Mouse (Mus musculus) myocyte (in vitro differentiated cells): ENCODE results near the gene Sdhd. TPM values are rescaled to one million over a fixed set of nuclear protein-coding genes. Genes with fewer than 3 reads are reported as not detected.

Source experiments
- H3K27me3 ChIP-seq: one replicate; pipeline ENCODE4 v1.6.1; 2011; ENCODE audit not compliant: control insufficient read depth, insufficient read depth, insufficient read length
- H3K36me3 ChIP-seq: one replicate; pipeline ENCODE4 v1.6.1; 2011; ENCODE audit not compliant: control insufficient read depth, insufficient read depth
- H3K4me2 ChIP-seq: one replicate; pipeline ENCODE4 v1.6.1; 2011; ENCODE audit warnings: low read depth, control low read depth
- H3K4me3 ChIP-seq: one replicate; pipeline ENCODE4 v1.5.1; 2011; ENCODE audit warnings: mild to moderate bottlenecking, control low read depth, moderate library complexity
- H3K79me2 ChIP-seq: one replicate; pipeline ENCODE4 v1.6.1; 2011; ENCODE audit not compliant: control insufficient read depth, insufficient read depth
- H3ac ChIP-seq: one replicate; pipeline ENCODE4 v1.6.1; 2011; ENCODE audit not compliant: control insufficient read depth, insufficient read length
- CEBPB ChIP-seq: IDR thresholded peaks from 2 replicates; pipeline ENCODE4 v1.6.1; 2011; ENCODE audit warnings: mild to moderate bottlenecking, moderate library complexity; ENCODE audit not compliant: poor library complexity, insufficient read depth, severe bottlenecking
- E2F4 ChIP-seq: IDR thresholded peaks from one replicate; pipeline ENCODE4 v1.6.1; 2011; ENCODE audit warnings: mild to moderate bottlenecking, control low read depth, moderate library complexity; ENCODE audit not compliant: insufficient read depth
- MAX ChIP-seq: IDR thresholded peaks from one replicate; pipeline ENCODE4 v1.6.1; 2011; ENCODE audit warnings: low read depth, mild to moderate bottlenecking, control low read depth
- MYOD1 ChIP-seq, 3 experiments: IDR thresholded peaks; one replicate each; pipeline ENCODE4 v1.6.1; 2011; ENCODE audit warnings: control low read depth in 2 of 3, low read depth in 2 of 3, mild to moderate bottlenecking in 2 of 3, moderate library complexity in 1 of 3; ENCODE audit not compliant: insufficient read length in 2 of 3, control insufficient read depth in 1 of 3
- MYOG ChIP-seq, 3 experiments: IDR thresholded peaks; one replicate each; pipeline ENCODE4 v1.6.1; 2011; ENCODE audit warnings: control low read depth in 2 of 3, low read depth in 2 of 3, mild to moderate bottlenecking in 2 of 3; ENCODE audit not compliant: insufficient read length in 2 of 3, control insufficient read depth in 1 of 3, insufficient read depth in 1 of 3
- POLR2A ChIP-seq: IDR thresholded peaks from one replicate; pipeline ENCODE4 v1.6.1; 2011; ENCODE audit warnings: low read depth, mild to moderate bottlenecking, control low read depth, moderate library complexity; ENCODE audit not compliant: insufficient read length
- POLR2AphosphoS2 ChIP-seq: IDR thresholded peaks from one replicate; pipeline ENCODE4 v1.6.1; 2011; ENCODE audit warnings: low read depth, control low read depth; ENCODE audit not compliant: insufficient read length
- REST ChIP-seq: IDR thresholded peaks from one replicate; pipeline ENCODE4 v1.6.1; 2011; ENCODE audit warnings: mild to moderate bottlenecking, control low read depth, moderate library complexity; ENCODE audit not compliant: insufficient read depth, insufficient read length
- SRF ChIP-seq: IDR thresholded peaks from one replicate; pipeline ENCODE4 v1.6.1; 2011; ENCODE audit warnings: low read depth; ENCODE audit not compliant: control insufficient read depth, insufficient read length
- TCF12 ChIP-seq: IDR thresholded peaks from one replicate; pipeline ENCODE4 v1.6.1; 2011; ENCODE audit warnings: mild to moderate bottlenecking, control low read depth; ENCODE audit not compliant: poor library complexity, insufficient read depth, severe bottlenecking
- TCF3 ChIP-seq: IDR thresholded peaks from one replicate; pipeline ENCODE4 v1.6.1; 2011; ENCODE audit warnings: low read depth, control low read depth; ENCODE audit not compliant: insufficient read length
- USF1 ChIP-seq: IDR thresholded peaks from one replicate; pipeline ENCODE4 v1.6.1; 2011; ENCODE audit warnings: low read depth, mild to moderate bottlenecking, control low read depth, moderate library complexity
- polyA plus RNA-seq: library from polyadenylated mRNA; unstranded; fragments of >200 nt; fragmentation: generic; extraction: Trizol; gene quantifications from one replicate; pipeline ENCODE4 v1.2.1, GENCODE M21; 2012; ENCODE audit warnings: missing spikeins

The Sdhd gene
- polyA plus RNA-seq, 1 experiment = 210 TPM

DNA sequence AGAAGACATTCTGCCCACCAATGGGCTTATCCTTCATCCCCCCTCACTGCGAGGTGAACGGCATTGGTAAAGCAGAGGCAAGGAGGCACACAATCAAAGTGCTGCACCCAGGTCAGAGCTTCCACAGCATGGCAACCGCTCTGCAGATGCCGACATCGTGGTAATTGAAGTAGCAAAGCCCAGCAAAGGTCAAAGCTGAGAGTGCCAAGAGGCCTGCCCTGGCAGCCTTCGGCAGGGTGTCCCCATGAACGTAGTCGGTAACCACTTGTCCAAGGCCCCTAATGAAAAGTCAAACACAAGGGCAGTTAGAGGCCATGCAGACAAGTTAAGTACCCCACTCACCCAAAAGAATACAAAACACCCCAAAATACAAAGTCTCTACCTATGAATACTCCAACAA is 6.6 kb downstream of the Sdhd start:
- Histone ChIP-seq H3K4me2 (no peak overlapping the region), H3K36me3 (peaks cover 41% of the 10 kb centered on the region), H3K4me3 (no peak overlapping the region), H3K27me3 (no peaks in the 10 kb centered on the region), H3ac (no peak overlapping the region), H3K79me2 (peaks cover 12% of the 10 kb centered on the region)
- TF ChIP-seq MYOD1 (IDR thresholded peaks at IDR 0.05; ENCODE audit: control insufficient read depth in 1 of 3, insufficient read length in 2 of 3, low read depth in 2 of 3) (no peak), USF1 (no peak), MYOG (IDR thresholded peaks at IDR 0.05; ENCODE audit: control insufficient read depth in 1 of 3, insufficient read depth in 1 of 3, insufficient read length in 2 of 3, low read depth in 2 of 3) (no peak), REST (no peak), TCF12 (no peak), CEBPB (no peak), SRF (no peak), TCF3 (no peak), POLR2A (no peak), E2F4 (no peak), MAX (no peak), POLR2AphosphoS2 (no peak)

DNA sequence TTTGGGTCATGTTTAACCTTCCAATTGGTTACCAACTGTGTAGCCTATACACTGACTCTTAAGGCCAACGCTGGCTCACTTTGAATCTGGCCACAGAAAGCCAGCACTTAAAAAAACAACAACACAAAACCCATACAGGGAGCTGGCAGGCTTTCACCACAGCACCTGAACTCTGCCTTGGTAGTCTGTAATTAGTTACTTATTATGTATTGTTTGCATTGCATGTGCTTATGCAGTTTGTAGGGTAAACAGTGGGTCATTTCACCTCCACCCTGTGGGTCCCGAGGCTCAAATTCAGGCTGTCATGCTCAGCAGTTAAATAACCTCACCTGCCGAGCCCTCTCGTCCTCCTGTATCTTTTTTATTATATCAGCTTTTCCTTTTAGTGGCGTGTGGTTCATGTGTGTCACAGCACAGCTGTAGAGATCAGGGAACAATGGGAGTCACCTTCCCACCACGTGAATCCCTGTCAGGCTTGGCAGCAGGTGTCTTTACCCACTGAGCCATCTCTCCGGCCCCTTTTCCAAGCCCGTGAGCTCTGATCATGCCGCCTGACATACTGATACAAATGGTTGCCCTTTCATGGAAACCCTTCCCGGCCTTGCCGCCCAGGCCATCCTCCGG is 8.7 kb downstream of the Sdhd start:
- no peak overlapping the region for H3K4me3 ChIP-seq
- H3K36me3 ChIP-seq = peaks cover 33% of the 10 kb centered on the region
- no peak overlapping the region for H3K4me2 ChIP-seq
- no peak for TF ChIP-seq MYOG (IDR thresholded peaks at IDR 0.05; ENCODE audit: control insufficient read depth in 1 of 3, insufficient read depth in 1 of 3, insufficient read length in 2 of 3, low read depth in 2 of 3)
- no peak for TF ChIP-seq SRF
- TF ChIP-seq USF1 = no peak
- no peak for TF ChIP-seq MYOD1 (IDR thresholded peaks at IDR 0.05; ENCODE audit: control insufficient read depth in 1 of 3, insufficient read length in 2 of 3, low read depth in 2 of 3)
- no peak for TF ChIP-seq REST
- no peak for TF ChIP-seq CEBPB
- TF ChIP-seq TCF12 = no peak
- no peak for TF ChIP-seq TCF3
- no peak for TF ChIP-seq E2F4
- H3K27me3 ChIP-seq = no peaks in the 10 kb centered on the region
- no peak overlapping the region for H3ac ChIP-seq
- no peaks in the 10 kb centered on the region for H3K79me2 ChIP-seq

DNA sequence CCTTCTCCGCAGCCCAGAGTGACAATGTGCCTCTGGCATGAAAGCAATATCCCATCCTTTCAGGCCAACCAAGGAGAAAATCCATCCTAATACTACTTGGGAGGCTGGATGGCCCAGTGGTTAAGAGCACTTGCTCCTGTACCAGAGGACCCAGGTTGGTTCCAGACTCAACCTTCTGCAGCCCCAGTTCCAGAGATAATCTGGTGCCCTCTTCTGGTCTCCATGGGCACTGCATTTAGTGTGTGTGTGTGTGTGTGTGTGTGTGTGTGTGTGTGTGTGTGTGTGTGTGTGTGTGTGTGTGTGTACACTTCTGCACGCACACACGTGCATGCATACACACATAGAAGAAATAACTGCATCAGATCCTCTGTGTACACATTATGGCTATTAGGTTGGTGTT is 10.1 kb downstream of the Sdhd start:
- no peak overlapping the region for H3ac ChIP-seq
- no peaks in the 10 kb centered on the region for H3K79me2 ChIP-seq
- peaks cover 27% of the 10 kb centered on the region for H3K36me3 ChIP-seq
- no peak overlapping the region for H3K4me3 ChIP-seq
- H3K27me3 ChIP-seq = no peaks in the 10 kb centered on the region
- no peak overlapping the region for H3K4me2 ChIP-seq
- TF ChIP-seq MAX (no peak), MYOD1 (IDR thresholded peaks at IDR 0.05; ENCODE audit: control insufficient read depth in 1 of 3, insufficient read length in 2 of 3, low read depth in 2 of 3) (no peak), MYOG (IDR thresholded peaks at IDR 0.05; ENCODE audit: control insufficient read depth in 1 of 3, insufficient read depth in 1 of 3, insufficient read length in 2 of 3, low read depth in 2 of 3) (no peak), POLR2AphosphoS2 (no peak), REST (no peak), USF1 (no peak), TCF12 (no peak), POLR2A (no peak), TCF3 (no peak)

DNA sequence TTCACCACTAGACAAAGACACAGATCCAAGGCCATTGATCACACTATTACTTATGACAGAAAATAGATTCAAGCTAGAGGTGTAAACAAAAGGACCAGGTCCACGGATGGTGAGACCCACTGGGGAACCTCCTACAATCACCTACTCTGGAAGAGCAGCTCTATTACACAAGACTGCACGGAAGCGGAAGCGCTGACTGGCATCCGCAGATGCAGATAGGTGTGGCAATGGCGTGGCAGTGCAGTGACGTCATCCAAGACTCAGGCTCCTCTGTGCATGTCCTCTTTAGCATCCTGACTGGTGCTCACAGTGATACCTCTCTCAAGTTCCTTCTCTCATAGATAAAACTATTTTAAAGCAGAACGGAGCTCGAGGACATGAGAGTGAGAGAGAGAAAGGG is 10.7 kb downstream of the Sdhd start:
- no peaks in the 10 kb centered on the region for H3K27me3 ChIP-seq
- H3K4me2 ChIP-seq = no peak overlapping the region
- TF ChIP-seq TCF12 = no peak
- TF ChIP-seq E2F4 = no peak
- no peak for TF ChIP-seq USF1
- TF ChIP-seq MYOD1 (IDR thresholded peaks at IDR 0.05; ENCODE audit: control insufficient read depth in 1 of 3, insufficient read length in 2 of 3, low read depth in 2 of 3) = no peak
- no peak for TF ChIP-seq MYOG (IDR thresholded peaks at IDR 0.05; ENCODE audit: control insufficient read depth in 1 of 3, insufficient read depth in 1 of 3, insufficient read length in 2 of 3, low read depth in 2 of 3)
- no peak for TF ChIP-seq MAX
- no peak for TF ChIP-seq REST
- TF ChIP-seq SRF = no peak
- no peak for TF ChIP-seq POLR2AphosphoS2
- no peak overlapping the region for H3ac ChIP-seq
- H3K36me3 ChIP-seq = peaks cover 22% of the 10 kb centered on the region
- no peaks in the 10 kb centered on the region for H3K79me2 ChIP-seq
- no peak overlapping the region for H3K4me3 ChIP-seq

DNA sequence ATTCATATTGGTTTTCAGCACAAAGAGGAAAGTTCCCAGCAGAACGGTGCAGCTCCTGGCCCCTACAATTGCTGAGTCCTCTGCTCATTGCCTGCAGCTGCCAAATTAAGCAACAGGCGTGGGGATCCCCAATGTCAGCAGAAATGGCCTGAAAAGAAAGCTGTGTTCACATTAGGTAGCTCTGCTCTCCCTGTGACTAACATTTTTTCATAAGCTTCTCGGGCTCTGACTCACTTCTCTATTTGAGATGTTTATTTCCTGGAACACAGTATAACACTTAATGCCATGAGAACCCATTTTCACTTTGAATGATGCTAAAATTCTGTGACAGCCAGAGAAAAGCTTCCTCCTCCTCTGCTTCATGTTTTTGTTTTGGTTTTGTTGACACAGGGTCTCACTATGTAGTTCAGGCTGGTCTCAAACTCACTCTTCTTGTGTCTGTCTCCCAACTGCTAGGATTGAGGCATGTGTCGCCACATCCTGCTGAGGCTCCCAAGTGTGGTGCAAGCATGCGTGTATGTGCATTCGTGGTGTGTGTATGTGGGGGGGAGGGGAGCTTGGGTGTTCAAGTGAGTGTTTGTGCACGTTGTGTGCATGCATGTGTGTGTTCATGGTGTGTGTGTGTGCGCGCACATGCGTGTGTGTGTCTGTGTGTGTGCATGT is 12.6 kb downstream of the Sdhd start:
- Histone ChIP-seq H3K36me3 (peaks cover 5% of the 10 kb centered on the region), H3ac (no peak overlapping the region), H3K4me2 (peak overlapping the region; percentile 38), H3K4me3 (no peak overlapping the region), H3K27me3 (no peaks in the 10 kb centered on the region), H3K79me2 (no peaks in the 10 kb centered on the region)
- TF ChIP-seq E2F4 (no peak), REST (no peak), POLR2AphosphoS2 (no peak), CEBPB (0 out of 2 replicates have a peak, but pooled peaks have one; percentile 18), MYOG (IDR thresholded peaks at IDR 0.05; ENCODE audit: control insufficient read depth in 1 of 3, insufficient read depth in 1 of 3, insufficient read length in 2 of 3, low read depth in 2 of 3) (no peak)
